Mouse (Mus musculus) G1E-ER4 (cell line): Measurements from ENCODE around the gene Rgs3. TPM values are rescaled to one million over a fixed set of nuclear protein-coding genes. Genes with fewer than 3 reads are reported as not detected.

Source experiments
- GATA1 ChIP-seq: IDR thresholded peaks from one replicate; pipeline ENCODE4 v1.8.0; 2012; ENCODE audit warnings: low read length, inconsistent platforms
- polyA plus RNA-seq: library from polyadenylated mRNA; stranded (reverse); fragments of >175 nt; gene quantifications from 2 replicates; pipeline ENCODE4 v1.2.3, GENCODE M21; 2012

The Rgs3 gene
- polyA plus RNA-seq, 1 experiment, result not detected

DNA sequence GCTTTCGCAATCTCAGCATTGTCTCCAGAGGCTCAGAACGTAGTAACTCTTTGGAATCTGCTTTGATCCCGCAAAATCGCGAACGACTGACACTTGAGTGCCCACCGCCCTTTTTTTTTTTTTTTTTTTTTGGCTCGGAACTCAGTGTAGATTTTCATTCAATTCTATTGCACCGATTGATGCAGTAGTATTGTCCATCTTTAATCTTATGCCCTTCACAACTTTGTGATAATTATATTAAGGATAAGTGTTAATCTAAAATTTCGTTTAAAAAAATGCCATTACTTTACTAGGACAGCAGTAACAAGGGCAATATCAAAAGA, 34.2 kb upstream of the Rgs3 start:
- no peak for TF ChIP-seq GATA1

DNA sequence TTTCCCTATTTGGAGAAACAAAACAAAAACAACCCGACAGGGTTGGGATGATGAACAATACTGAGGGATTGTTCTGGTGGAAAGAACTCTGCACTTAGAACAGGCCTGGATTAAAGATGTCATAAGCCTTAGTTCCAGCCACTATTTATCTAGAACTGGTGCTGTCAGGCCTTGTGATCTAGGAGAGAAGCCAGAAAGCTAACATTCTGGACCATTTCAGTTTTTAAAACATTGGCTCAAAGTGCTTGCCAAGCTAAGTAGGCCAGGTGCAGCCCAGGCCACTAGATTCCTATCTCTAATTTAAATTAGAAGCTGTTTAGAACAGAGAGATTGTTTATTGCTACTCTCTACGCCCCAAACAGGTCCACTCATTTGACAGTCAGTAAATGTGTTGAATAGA, 33.4 kb upstream of the Rgs3 start:
- TF ChIP-seq GATA1, result no peak

DNA sequence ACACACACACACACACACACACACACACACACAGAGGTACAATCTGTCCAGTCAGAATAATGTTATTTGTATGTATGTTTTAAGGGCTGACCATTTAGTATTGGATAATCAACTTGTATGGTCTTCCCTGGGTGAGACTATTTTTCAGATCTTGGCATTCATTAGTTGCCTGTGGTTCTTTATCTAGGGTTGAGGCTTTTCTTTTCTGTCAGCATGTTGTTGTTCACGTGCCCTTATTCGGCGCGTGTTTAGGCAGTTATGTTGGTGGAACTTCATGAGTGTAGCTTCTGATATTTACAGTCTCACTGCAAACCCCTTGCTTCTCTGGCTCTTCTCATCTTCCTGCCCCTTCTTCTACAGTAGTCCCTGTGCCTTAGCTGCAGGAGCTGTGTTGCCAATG, 32.0 kb upstream of the Rgs3 start:
- no peak for TF ChIP-seq GATA1

DNA sequence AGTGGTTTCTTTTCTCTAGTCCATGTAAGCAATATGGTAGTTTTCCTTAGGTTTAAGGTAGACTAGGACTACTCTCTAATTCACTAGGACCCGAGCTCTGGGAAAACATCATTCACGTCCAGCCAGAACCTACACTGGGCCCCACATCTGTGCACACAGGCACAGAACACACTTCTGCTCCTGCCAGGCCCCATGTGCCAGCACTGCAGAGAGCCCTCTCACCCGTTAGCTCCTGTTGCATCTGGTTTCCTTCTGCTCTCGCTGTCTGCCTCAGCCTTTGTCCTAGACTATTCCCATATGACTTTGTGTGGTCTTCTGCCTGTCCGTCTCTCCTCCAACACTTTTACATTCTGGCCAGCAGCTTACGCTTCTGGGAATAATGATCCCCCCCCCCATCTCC, 25.9 kb upstream of the Rgs3 start:
- TF ChIP-seq GATA1, result no peak

DNA sequence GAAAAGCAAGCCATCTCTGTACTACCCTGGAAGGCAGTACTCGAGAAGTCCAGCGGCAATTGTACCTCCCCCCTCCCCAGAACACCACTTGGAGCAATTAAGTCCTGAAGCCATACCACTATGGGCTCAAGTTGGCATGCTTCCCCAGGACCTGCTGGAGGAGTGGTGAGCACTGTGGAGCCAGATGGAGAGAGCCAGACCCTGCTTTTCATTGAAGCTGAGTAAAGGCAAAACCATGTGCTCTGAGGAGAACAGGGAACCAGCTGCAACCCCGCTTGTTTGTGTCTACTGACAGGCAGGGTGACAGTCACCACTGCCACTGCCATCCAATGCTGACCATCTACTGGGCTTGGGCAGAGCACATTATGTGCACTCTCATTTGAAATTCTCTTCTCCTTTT, 17.8 kb upstream of the Rgs3 start:
- TF ChIP-seq GATA1, result no peak

DNA sequence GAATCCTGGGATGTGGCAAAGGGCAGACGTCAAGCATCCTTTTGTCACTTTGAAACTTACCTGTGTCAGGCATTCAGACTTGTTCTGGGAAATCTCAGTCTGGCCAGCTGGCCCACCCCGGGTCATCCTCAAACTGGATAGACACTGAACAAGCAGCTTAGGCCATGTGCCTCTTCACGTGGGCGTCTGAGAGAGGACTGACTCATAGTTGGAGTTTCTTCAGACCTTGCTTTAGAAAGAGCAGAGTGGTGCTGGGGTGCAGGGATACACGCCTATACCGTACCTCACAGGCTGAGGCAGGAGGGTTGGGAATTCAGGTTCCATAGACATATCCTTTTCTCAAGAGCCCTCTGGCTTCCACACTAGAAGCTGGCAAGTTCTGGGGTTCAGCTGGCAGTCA, 15.9 kb upstream of the Rgs3 start:
- TF ChIP-seq GATA1, result no peak

DNA sequence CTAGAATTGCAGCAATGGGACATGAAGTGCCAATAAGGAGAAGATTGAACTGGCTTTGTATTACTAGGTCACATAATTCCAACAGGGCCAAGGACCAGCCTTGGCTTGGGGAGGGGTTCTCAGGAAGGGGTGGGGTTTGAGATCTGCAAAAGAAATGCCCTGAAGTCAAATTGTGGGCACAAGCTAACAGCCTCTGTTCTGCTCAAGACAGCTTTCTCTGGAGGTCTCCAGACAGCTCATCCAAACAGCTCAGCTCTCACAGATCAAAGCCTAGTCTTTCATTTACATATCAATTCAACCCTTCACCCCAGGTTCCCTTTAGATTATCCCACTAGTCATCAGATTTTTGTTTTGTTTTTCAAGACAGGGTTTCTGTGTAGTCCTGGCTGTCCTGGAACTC, 14.8 kb upstream of the Rgs3 start:
- TF ChIP-seq GATA1, result no peak

DNA sequence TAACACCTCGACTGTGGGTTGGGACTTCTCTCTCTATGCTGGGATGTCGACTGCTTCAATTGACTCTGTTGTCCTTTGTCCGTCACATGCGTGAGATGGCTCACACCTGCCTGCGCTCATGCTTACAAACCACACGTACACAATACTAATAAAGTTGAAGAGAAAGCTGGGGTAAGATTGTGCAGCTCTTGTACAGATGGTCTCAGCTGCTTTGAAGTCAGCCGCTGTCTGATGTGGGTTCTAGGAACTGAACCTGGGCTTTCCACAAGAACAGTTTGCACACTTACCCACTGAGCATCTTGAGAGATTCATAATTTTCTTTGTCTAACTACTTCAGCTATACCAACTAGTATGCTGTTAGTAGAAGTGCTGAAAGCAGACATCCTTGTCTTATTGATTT, 7.7 kb upstream of the Rgs3 start:
- no peak for TF ChIP-seq GATA1

DNA sequence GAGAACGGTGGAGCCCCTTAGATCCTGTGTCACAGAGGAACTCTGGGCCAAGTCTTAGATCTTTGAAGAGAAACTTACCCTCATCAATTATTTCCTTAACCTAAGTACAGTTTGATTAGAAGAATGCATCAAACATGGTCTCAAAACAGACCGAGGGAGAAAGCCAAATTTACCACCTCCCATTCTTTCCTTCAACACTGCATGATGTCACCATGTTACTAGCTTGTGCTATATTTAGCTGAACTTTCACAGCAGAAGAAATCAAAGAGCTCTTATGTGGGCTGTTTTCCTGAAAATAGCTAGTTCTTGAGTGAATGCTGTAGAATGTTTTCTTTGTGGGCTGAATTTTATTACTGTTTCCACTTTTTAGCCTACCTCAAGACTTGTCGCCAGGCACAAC, 2.2 kb upstream of the Rgs3 start:
- no peak for TF ChIP-seq GATA1

DNA sequence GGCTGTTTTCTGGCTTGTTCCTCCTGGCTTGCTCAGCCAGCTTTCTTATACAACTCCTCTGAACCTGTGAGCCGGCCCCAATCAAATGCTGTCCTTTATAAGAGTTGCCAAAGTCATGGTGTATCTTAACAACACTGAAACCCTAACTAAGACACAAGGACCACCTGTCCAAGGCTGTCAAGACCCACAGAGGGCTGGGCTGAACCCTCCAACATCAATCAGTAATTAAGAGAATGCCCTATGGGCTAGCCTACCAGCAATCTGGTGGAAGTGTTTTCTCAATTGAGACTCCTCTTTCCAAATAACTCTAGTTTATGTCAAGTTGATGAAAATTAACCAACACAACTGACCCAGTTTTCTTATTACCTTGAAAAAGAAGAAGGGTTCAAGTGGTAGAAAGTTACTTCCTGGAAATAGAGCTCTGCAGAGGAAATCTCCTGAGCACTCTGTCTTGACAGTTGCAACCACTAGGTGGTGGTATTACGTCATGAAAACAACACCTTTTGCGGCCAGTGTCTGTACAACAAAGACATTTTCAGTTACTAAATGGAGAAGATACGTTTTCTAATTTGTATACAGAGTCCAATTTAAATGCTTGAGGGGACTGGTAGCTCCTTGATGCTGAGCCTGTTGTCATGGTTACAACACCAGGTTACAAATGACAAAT, 1.4 kb downstream of the Rgs3 start:
- TF ChIP-seq GATA1, result no peak

DNA sequence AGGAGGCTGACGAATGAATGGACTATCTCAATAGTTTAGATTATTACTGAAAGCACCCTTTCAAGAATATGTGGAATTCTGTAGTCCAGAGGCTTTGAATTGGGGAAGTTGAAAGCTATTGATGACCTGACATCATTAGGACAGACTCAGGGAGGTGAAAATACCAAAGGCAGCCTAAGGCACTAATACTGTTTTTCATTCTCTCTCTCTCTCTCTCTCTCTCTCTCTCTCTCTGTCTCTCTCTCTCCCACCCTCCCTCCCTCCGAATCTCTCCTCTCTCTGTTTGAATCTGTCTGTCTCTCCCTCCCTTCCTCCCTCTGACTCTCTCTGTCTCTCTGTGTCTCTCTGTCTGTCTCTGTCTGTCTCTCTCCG, 2.0 kb downstream of the Rgs3 start:
- TF ChIP-seq GATA1, result no peak

DNA sequence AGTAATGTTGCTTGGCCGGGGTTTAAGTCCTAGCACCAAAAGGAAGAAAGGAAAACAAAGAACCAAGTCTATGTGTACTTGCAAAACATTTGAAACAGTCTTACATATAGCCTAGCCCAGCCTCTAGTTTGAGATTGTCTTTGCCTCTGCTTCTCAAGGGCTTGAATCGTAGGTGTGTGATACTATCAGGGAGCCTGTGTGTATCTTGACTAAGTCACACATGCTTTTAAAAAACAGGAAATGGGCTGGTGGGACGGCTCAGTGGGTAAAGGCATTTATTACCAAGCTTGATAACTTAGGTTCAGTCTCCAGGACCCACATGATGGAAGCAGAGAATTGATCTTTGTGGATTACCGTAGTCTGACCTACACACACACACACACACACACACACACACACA, 2.4 kb downstream of the Rgs3 start:
- no peak for TF ChIP-seq GATA1

DNA sequence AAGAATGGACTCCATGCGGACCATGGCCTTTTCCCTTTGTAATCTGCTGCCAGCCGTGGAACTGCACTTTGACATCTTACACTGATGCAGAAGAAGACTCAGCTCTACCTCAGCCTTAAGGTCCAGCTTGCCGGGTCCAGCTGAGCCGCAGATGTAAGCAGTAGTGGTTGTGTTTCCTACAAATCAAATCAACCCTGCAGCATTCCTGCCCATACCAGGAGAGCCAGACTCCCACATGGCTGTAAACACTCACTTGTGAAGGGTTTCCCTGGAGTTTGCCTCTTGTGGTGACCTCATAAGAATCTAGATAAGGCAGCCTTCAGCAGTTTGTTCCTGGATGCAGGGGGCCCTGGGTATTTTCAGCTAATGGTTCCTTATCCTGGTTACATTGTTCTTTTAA, 6.9 kb downstream of the Rgs3 start:
- TF ChIP-seq GATA1, result no peak

DNA sequence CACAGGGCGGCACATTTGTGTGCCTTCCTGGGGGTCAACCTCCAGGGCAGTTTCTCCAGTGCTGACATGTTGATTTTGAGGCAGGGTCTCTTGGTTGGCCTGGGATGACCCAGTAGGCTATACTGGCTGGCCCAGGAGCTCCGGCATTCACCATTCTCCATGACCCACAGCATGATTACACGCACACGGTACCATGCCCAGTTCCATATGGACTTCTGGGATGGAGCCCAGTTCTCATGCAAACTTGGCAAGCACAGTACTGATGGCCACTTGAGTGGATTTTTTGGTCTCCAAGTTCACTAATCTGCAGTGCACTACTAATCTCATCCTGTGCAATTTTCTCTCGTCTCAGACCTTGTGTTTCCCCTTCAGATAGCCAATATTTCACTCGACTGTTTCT, 8.0 kb downstream of the Rgs3 start:
- TF ChIP-seq GATA1, result no peak

DNA sequence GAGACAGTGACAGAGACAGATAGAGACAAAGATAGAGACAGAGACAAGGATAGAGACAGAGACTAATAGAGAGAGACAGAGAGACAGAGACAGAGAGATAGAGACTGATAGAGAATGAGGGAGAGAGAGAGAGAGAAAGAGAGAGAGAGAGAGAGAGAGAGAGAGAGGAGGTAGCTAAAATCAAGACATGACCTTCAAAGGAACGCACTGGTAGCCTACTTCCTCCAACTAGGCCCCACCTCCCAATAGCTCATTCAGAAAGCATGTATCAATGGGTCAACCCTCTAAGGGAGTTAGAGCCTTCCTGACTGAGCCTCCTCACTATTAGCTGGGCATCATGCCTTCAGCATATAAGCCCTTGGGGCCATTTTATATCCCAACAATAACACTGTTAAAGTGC, 8.7 kb downstream of the Rgs3 start:
- TF ChIP-seq GATA1, result no peak

DNA sequence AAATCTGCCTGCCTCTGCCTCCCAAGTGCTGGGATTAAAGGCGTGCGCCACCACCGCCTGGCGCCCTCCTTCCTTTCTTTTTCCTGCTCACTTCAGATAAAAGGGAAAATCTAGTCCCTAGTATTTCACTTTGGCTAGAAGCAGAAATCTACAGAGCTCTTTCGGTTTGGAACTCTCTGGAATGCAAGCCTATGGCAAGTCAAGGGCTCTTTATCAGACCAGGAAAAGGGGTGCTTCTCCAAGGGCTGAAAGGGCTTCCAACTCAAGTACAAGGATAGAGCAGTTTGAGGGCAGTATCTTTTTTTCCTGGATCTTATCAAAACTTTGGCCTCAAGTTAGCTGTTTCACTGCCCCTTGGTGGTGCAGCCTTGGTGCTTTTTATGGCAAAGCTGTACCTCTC, 10.0 kb downstream of the Rgs3 start:
- no peak for TF ChIP-seq GATA1

DNA sequence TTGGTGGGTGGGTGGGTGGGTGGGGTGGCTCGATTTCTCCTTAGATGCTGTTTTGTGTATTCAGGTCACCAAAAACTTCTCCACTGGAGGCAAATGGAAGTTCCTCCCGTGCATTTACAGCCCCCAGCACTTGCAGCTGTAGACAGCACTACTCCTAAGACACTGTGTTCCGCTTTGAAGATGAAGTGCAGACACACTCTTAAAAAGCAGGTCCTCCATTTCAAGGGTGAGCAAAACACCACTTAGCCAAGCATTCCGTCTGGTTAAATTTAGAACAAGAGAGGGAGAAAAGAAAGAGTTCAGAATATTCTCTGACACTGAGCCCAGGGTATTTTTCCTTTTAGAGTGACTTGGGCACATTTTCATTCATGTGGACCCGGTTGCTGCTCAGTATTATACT, 10.4 kb downstream of the Rgs3 start:
- TF ChIP-seq GATA1, result no peak
